Mouse (Mus musculus): ENCODE measurements around the gene Ceacam18. TPM values are rescaled to one million over a fixed set of nuclear protein-coding genes. Genes with fewer than 3 reads are reported as not detected.

The Ceacam18 gene
- 0.02 TPM in 1 of 2 replicates, not detected in the other for polyA plus RNA-seq (2012; rRNA removed)

GRCm38 (mm10) chr7:43634500-43634899 is at the start of gene Ceacam18:
Gene Ceacam18, plus strand, starts transcription at chr7:43634707.

GRCm38 (mm10) chr7:43606896-43607742 is 27.4 kb upstream of the Ceacam18 start, which contains the start of gene Zfp819:
Gene Zfp819, plus strand, starts transcription at chr7:43607169.

GRCm38 (mm10) chr7:43660002-43660401 is 25.5 kb downstream of the Ceacam18 start, which contains the start of gene Siglece:
Gene Siglece, minus strand, starts transcription at chr7:43660161.

GRCm38 (mm10) chr7:43671809-43672580 is 37.5 kb downstream of the Ceacam18 start, which contains the start of gene Ctu1:
Gene Ctu1, plus strand, starts transcription at chr7:43672016.

GRCm38 (mm10) chr7:43690118-43690517 is 55.6 kb downstream of the Ceacam18 start, which contains the start of gene Klk14:
Gene Klk14, plus strand, starts transcription at chr7:43690418.

Other genes starting within 250 kb of the Ceacam18 start
- 5.8 and 6.3 TPM in 2 replicates for gene Siglecg, start 226.5 kb upstream of the Ceacam18 start, polyA plus RNA-seq (2012; rRNA removed)
- 0.06 and 0.07 TPM in 2 replicates for gene Lim2, start 207.0 kb upstream of the Ceacam18 start, polyA plus RNA-seq (2012; rRNA removed)
- 6.7 and 6.9 TPM in 2 replicates for gene Nkg7, start 197.6 kb upstream of the Ceacam18 start, polyA plus RNA-seq (2012; rRNA removed)
- 0.56 and 1.4 TPM in 2 replicates for gene Cldnd2, start 193.9 kb upstream of the Ceacam18 start, polyA plus RNA-seq (2012; rRNA removed)
- 327 and 343 TPM in 2 replicates for gene Etfb, start 190.6 kb upstream of the Ceacam18 start, polyA plus RNA-seq (2012; rRNA removed)
- 0.08 and 0.30 TPM in 2 replicates for gene Gm45233, start 190.6 kb upstream of the Ceacam18 start, polyA plus RNA-seq (2012; rRNA removed)
- 0.81 and 0.91 TPM in 2 replicates for gene Vsig10l, start 171.6 kb upstream of the Ceacam18 start, polyA plus RNA-seq (2012; rRNA removed)
- gene Iglon5, start 144.6 kb upstream of the Ceacam18 start, polyA plus RNA-seq (2012; rRNA removed): 0.01 and 0.03 TPM in 2 replicates
- not detected in 2 replicates for gene 4931406B18Rik, start 128.8 kb upstream of the Ceacam18 start, polyA plus RNA-seq (2012; rRNA removed)
- gene Cd33, start 90.3 kb upstream of the Ceacam18 start, polyA plus RNA-seq (2012; rRNA removed): 9.2 and 11.9 TPM in 2 replicates
- 0.45 and 0.46 TPM in 2 replicates for gene Zfp658, start 72.5 kb upstream of the Ceacam18 start, polyA plus RNA-seq (2012; rRNA removed)
- 1.0 and 1.1 TPM in 2 replicates for gene Zfp719, start 55.1 kb upstream of the Ceacam18 start, polyA plus RNA-seq (2012; rRNA removed)
- 0.02 TPM in 1 of 2 replicates, not detected in the other for gene Zfp819, start 27.5 kb upstream of the Ceacam18 start, polyA plus RNA-seq (2012; rRNA removed)
- gene Siglece, start 25.5 kb downstream of the Ceacam18 start, polyA plus RNA-seq (2012; rRNA removed): 5.9 and 8.5 TPM in 2 replicates
- gene Ctu1, start 37.3 kb downstream of the Ceacam18 start, polyA plus RNA-seq (2012; rRNA removed): 2.6 and 2.8 TPM in 2 replicates
- 0.02 TPM in 1 of 2 replicates, not detected in the other for gene Klk14, start 55.7 kb downstream of the Ceacam18 start, polyA plus RNA-seq (2012; rRNA removed)
- not detected in 2 replicates for gene Klk13, start 77.9 kb downstream of the Ceacam18 start, polyA plus RNA-seq (2012; rRNA removed)
- not detected in 2 replicates for gene Klk12, start 134.2 kb downstream of the Ceacam18 start, polyA plus RNA-seq (2012; rRNA removed)
- not detected in 2 replicates for gene Klk11, start 139.9 kb downstream of the Ceacam18 start, polyA plus RNA-seq (2012; rRNA removed)
- gene Klk10, start 146.3 kb downstream of the Ceacam18 start, polyA plus RNA-seq (2012; rRNA removed): 0.02 and 0.07 TPM in 2 replicates
- gene Klk9, start 157.2 kb downstream of the Ceacam18 start, polyA plus RNA-seq (2012; rRNA removed): not detected in 2 replicates
- gene Klk8, start 162.9 kb downstream of the Ceacam18 start, polyA plus RNA-seq (2012; rRNA removed): 3.3 and 3.8 TPM in 2 replicates
- gene Klk7, start 176.6 kb downstream of the Ceacam18 start, polyA plus RNA-seq (2012; rRNA removed): not detected in 2 replicates
- gene Klk6, start 189.8 kb downstream of the Ceacam18 start, polyA plus RNA-seq (2012; rRNA removed): not detected in 2 replicates
- not detected in 2 replicates for gene Klk5, start 207.3 kb downstream of the Ceacam18 start, polyA plus RNA-seq (2012; rRNA removed)
- not detected in 2 replicates for gene Klk4, start 246.5 kb downstream of the Ceacam18 start, polyA plus RNA-seq (2012; rRNA removed)